In the genomic region with DNA sequence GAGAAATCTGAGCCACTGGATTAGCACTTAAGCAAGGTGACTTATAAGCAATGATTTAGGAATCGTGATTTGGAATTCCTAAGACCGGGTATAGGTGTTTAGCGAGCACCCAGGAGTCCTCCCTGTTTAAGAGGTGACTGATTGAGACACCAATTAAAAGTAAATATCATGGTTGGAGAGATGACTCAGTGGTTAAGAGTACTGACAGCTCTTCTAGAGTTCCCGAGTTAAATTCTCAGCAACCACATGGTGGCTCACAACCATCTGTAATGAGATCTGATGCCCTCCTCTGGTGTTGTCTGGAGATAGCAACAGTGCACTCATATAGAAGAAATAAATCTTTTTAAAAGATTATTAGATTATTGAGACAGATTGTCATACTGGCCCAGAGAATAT, we compare ENCODE assay signal across 8 mouse cellular contexts. TPM values are rescaled to one million over a fixed set of nuclear protein-coding genes. Genes with fewer than 3 reads are reported as not detected.
DNase-seq lines count a peak whose midpoint lies in the region; ATAC-seq and TF ChIP-seq lines count a peak whose summit lies in the region.
"Not testable (repeated sequence)": the region's sequence is repeated elsewhere in the genome, so short reads cannot be mapped to it uniquely, and the experiment has no call there.

No protein-coding gene starts in this region.

- peaks cover 22% of the 10 kb centered on the region for H3K36me3 ChIP-seq in ES-E14 (ENCODE audit: control insufficient read depth, insufficient read depth, low read length, poor library complexity, severe bottlenecking)
- H3K36me3 ChIP-seq in forebrain, embryonic 16.5 days (ENCODE audit: control insufficient read depth, insufficient read depth) = peaks cover 12% of the 10 kb centered on the region; the same call in 1 of the 2 replicates
- H3K36me3 ChIP-seq in hindbrain, embryonic 13.5 days = peaks cover 37% of the 10 kb centered on the region
- H3K36me3 ChIP-seq in lung, embryonic 14.5 days (ENCODE audit: insufficient read depth) = peaks cover 45% of the 10 kb centered on the region
- peaks cover 18% of the 10 kb centered on the region for H3K36me3 ChIP-seq in neural tube, embryonic 11.5 days (ENCODE audit: control insufficient read depth, insufficient read depth, low read length)

- H3K4me3 ChIP-seq in ES-E14 (ENCODE audit: insufficient read depth in 1 of 2, low read depth in 1 of 2, low read length in 2 of 2, poor library complexity in 1 of 2, severe bottlenecking in 1 of 2) = peak overlapping the region; percentile 59 to 77
- H3K4me3 ChIP-seq in cortical plate, adult 2 months (ENCODE audit: insufficient read depth, low read length) = peak overlapping the region; percentile 83
- peak overlapping the region; percentile 68 for H3K4me3 ChIP-seq in forebrain, embryonic 16.5 days (replicated peaks; ENCODE audit: low read length)
- H3K4me3 ChIP-seq in hindbrain, embryonic 13.5 days = peak overlapping the region; percentile 86
- H3K4me3 ChIP-seq in left cerebral cortex, adult 2 months = peak overlapping the region; percentile 72
- peak overlapping the region; percentile 88 for H3K4me3 ChIP-seq in lung, embryonic 14.5 days (ENCODE audit: low read depth, low read length)
- peak overlapping the region; percentile 54 for H3K4me3 ChIP-seq in neural tube, embryonic 11.5 days (ENCODE audit: low read depth, low read length)

- H3K27ac ChIP-seq in ES-E14 (ENCODE audit: insufficient read depth, low read depth, low read length, poor library complexity, severe bottlenecking); cortical plate, adult 2 months (ENCODE audit: insufficient read depth, low read length); left cerebral cortex, adult 2 months; neural tube, embryonic 11.5 days (ENCODE audit: low read depth, low read length): not testable (repeated sequence)
- peak overlapping the region; percentile 62 for H3K27ac ChIP-seq in forebrain, embryonic 16.5 days (ENCODE audit: low read length)
- H3K27ac ChIP-seq in hindbrain, embryonic 13.5 days = peak overlapping the region; percentile 73; the same call in 1 of the 2 replicates
- H3K27ac ChIP-seq in lung, embryonic 14.5 days (ENCODE audit: low read depth) = peak overlapping the region; percentile 80

- ATAC-seq in forebrain, embryonic 16.5 days = peak; percentile 34
- peak; percentile 4; the same call in 1 of the 2 replicates for ATAC-seq in hindbrain, embryonic 13.5 days (ENCODE audit: low FRiP score)
- ATAC-seq in lung, embryonic 14.5 days (ENCODE audit: insufficient read depth); neural tube, embryonic 11.5 days (ENCODE audit: insufficient read depth, low FRiP score, low TSS enrichment): not testable (repeated sequence)

- H3K4me1 ChIP-seq in ES-E14 (ENCODE audit: control insufficient read depth in 2 of 2, insufficient read depth in 2 of 2, low read length in 2 of 2, poor library complexity in 1 of 2); cortical plate, adult 2 months (ENCODE audit: control insufficient read depth, insufficient read depth, low read length); forebrain, embryonic 16.5 days (replicated peaks; ENCODE audit: control insufficient read depth, insufficient read depth, low read length); lung, embryonic 14.5 days (ENCODE audit: insufficient read depth); neural tube, embryonic 11.5 days (ENCODE audit: control insufficient read depth, insufficient read depth, low read length): not testable (repeated sequence)
- H3K4me1 ChIP-seq in hindbrain, embryonic 13.5 days (replicated peaks) = peaks cover 10% of the 10 kb centered on the region

- not testable (repeated sequence) for DNase-seq in ES-E14 (ENCODE audit: low read depth, low spot score); left cerebral cortex, adult 2 months (ENCODE audit: extremely low spot score in 1 of 2, low spot score in 2 of 2); lung, embryonic 14.5 days
- DNase-seq in neural tube, embryonic 11.5 days (ENCODE audit: low spot score) = peak; percentile 14
- DNase-seq in yolk sac, embryonic 10.5 days (ENCODE audit: low spot score) = peak; percentile 35

- peak overlapping the region; percentile 92 for H3K9ac ChIP-seq in ES-E14 (ENCODE audit: insufficient read depth, low read depth, low read length, poor library complexity, severe bottlenecking)
- peak overlapping the region; percentile 72 for H3K9ac ChIP-seq in forebrain, embryonic 16.5 days (replicated peaks; ENCODE audit: low read depth, low read length)
- H3K9ac ChIP-seq in hindbrain, embryonic 13.5 days = peak overlapping the region; percentile 85
- peak overlapping the region; percentile 89 for H3K9ac ChIP-seq in lung, embryonic 14.5 days
- H3K9ac ChIP-seq in neural tube, embryonic 11.5 days (ENCODE audit: low read length) = peak overlapping the region; percentile 64

- in situ Hi-C loops in ES-E14 (cut with MboI; ENCODE audit: low sequenced_read_pairs in 2 of 2, unreplicated experiment in 2 of 2) = loop anchor here (5.0 kb wide), 1 partner anchor 139 kb away; no protein-coding TSS in a partner anchor

- not testable (repeated sequence) for H3K9me3 ChIP-seq in ES-E14 (ENCODE audit: control insufficient read depth, insufficient read depth, low read depth, low read length); forebrain, embryonic 16.5 days (ENCODE audit: control insufficient read depth, low read length); hindbrain, embryonic 13.5 days; lung, embryonic 14.5 days (ENCODE audit: low read depth, low read length); neural tube, embryonic 11.5 days (ENCODE audit: control insufficient read depth, low read length)

- whole genome bisulfite sequencing in forebrain, embryonic 16.5 days = 3% methylated on average over 4 of the region's 4 CpGs
- 19% methylated on average over 4 of the region's 4 CpGs for WGBS in hindbrain, embryonic 13.5 days
- WGBS in lung, embryonic 14.5 days = 5% methylated on average over 4 of the region's 4 CpGs
- 17% methylated on average over 4 of the region's 4 CpGs for WGBS in neural tube, embryonic 11.5 days

- H3K4me2 ChIP-seq in forebrain, embryonic 16.5 days (ENCODE audit: low read length) = peak overlapping the region; percentile 68
- peak overlapping the region; percentile 78 for H3K4me2 ChIP-seq in hindbrain, embryonic 13.5 days
- H3K4me2 ChIP-seq in lung, embryonic 14.5 days = peak overlapping the region; percentile 64
- H3K4me2 ChIP-seq in neural tube, embryonic 11.5 days (ENCODE audit: low read depth) = peak overlapping the region; percentile 74

- intact Hi-C loops in left cerebral cortex, adult 2 months (cut with DNase I) = loop anchor here (2.0 kb wide), 1 partner anchor 228 kb away; no protein-coding TSS in a partner anchor

- not testable (repeated sequence) for TF ChIP-seq POLR2A in cortical plate, adult 2 months (IDR thresholded peaks at IDR 0.05; ENCODE audit: extremely low read depth, insufficient read depth, low read length)

- 0 out of 2 replicates have a peak, but pooled peaks have one; percentile 7 for TF ChIP-seq CTCF in cortical plate, adult 2 months (IDR thresholded peaks at IDR 0.05; ENCODE audit: extremely low read depth, insufficient read depth, low read length)
- peak; percentile 44 for TF ChIP-seq CTCF in left cerebral cortex, adult 2 months (IDR thresholded peaks at IDR 0.05)
- peak; percentile 35; the same call in 1 of the 2 replicates for TF ChIP-seq CTCF in lung, embryonic 14.5 days (IDR thresholded peaks at IDR 0.05; ENCODE audit: low read depth)

- not testable (repeated sequence) for H3K27me3 ChIP-seq in forebrain, embryonic 16.5 days (replicated peaks; ENCODE audit: control insufficient read depth, insufficient read depth, low read length); hindbrain, embryonic 13.5 days; lung, embryonic 14.5 days (ENCODE audit: insufficient read depth, low read length); neural tube, embryonic 11.5 days (ENCODE audit: control insufficient read depth, insufficient read depth, low read length)

RNA-seq across cellular contexts. Expression of a gene that starts 7.2 kb away (rescaled TPM):
- 230 and 247 TPM in 2 replicates for total RNA-seq in ES-E14 (2012; rRNA removed)
- 90.6 and 97.2 TPM in 2 replicates for polyA plus RNA-seq in cortical plate, adult 2 months (2012; rRNA removed)
- 82.7 and 85.1 TPM in 2 replicates for polyA plus RNA-seq in forebrain, embryonic 16.5 days (2015; fragmentation: Nextera tagmentation; extraction: Ambion mirVana)
- 98.1 and 110 TPM in 2 replicates for polyA plus RNA-seq in hindbrain, embryonic 13.5 days (2015; fragmentation: Nextera tagmentation; extraction: Ambion mirVana)
- total RNA-seq in left cerebral cortex, adult 2 months (2021) = 10 to 100 TPM; 81.1 to 82.1 TPM
- polyA plus RNA-seq in lung, embryonic 14.5 days (2014; fragmentation: Nextera tagmentation; extraction: Ambion mirVana) = 108 and 112 TPM in 2 replicates
- 117 and 119 TPM in 2 replicates for polyA plus RNA-seq in neural tube, embryonic 11.5 days (2014; fragmentation: Nextera tagmentation; extraction: Ambion mirVana)
